Mouse (Mus musculus): ENCODE data around the gene Txlng.

Txlng gene

GRCm38 (mm10) chrX:162760115-162760942 lies 68.9 kb downstream of the Txlng start, which contains the start of gene Rbbp7:
Gene Rbbp7 (plus strand): TSS chrX:162760402.
- DNase-seq (ENCODE audit: low spot score in 2 of 2) = peak; percentile 89

DNA sequence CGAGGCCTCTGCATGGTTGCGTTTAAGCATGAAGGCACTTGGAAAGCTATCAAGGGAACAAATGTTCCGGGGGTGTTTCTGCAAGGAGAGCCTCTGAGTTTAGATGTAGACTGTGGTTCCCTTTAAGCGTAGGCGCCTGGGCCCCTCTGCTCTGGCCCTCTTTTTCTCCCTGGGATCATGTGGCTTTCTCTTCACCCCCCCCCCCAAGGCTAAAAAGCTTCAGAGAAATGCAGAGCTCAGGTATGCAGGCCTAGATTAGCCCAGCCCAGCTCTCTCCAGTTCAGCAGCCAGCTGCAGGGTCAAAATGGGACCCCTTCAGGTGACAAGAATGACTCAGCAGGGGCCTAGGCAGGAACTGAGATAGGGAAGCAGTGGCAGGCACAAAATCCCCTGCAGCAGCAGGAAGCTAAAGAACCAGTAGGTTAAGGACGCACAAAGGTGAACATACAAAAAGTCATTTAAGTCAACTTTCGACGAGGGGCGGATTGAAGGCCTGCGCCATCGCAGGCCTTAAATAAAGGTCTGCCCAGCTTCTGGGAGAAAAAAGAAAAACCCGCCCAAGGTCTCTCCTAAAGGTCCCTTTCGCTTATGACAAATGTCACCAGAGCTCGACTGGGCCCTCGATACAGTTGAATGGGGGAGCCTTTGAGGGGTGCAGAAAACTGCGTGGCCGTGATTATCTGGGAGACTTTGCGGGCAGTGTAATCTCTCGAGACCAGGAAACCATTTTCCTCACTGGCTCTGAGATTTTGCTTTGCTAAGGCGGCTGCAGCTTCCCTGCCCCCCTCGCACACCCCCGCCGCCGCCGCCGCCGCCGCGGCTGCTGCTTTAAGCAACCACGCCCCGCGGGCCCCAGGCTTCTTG lies 69.8 kb downstream of the Txlng start:
- peak; percentile 36 to 43 for DNase-seq (ENCODE audit: low spot score in 2 of 2)

DNA sequence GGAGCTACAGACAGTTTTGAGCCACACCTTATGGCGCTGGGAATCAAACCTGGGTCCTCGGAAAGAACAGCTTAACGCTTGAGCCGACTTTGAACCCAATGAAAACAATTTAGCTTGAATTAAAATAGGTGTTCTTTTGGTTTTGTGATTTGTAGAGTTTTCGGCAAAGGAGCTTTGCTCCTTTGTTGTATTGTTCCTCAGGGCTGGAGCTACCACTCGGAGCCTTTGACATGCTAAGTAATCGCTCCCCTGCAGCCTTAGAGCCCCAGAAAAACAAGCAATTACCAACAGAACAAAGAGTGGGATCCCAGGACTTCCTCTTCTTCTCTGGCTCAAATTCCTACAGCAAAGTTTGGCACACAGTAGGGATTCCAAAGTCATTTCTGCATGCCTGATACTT lies 73.2 kb downstream of the Txlng start:
- no peak for DNase-seq (ENCODE audit: low spot score in 2 of 2)

DNA sequence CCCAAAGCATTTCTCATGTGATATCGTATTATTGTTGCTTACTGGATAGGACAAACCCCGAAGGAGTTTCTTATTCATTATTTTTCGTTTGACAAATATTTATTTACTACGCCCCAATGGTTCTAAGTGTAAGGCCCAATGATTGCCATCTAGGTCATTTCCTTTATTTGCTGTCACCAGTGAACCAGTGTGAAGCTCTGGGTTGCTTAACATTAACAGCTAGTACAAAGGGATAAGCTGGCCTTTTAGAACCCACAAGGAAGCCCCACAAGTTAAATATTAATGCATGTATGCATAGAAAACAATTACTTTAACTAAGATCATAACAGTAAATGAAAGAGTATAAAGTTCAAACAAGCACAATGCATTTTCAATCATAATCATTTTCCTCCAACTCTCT lies 74.9 kb downstream of the Txlng start:
- no peak for DNase-seq (ENCODE audit: low spot score in 2 of 2)

DNA sequence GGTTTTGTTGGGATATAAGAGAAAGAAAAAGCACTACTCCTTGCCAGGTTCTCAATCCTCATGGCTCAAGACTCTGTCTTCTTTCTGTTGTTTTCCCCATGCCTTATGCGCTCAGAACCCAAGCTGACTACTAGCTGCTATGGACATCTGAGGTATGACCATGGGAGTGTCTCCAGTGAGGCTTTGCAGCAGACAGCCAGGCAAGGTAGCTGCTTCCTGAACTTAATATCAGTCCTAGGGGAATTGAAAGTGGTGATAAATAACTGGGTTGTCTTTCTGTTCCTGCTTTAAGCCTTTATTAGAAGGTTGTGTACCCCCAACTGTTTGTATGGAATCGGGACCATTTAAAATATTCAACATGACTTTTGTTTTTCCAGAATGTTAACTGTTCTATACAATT lies 76.8 kb downstream of the Txlng start:
- DNase-seq (ENCODE audit: low spot score in 2 of 2) = no peak

GRCm38 (mm10) chrX:162748696-162749420 lies 80.4 kb downstream of the Txlng start:
- DNase-seq (ENCODE audit: low spot score in 2 of 2) = no peak

DNA sequence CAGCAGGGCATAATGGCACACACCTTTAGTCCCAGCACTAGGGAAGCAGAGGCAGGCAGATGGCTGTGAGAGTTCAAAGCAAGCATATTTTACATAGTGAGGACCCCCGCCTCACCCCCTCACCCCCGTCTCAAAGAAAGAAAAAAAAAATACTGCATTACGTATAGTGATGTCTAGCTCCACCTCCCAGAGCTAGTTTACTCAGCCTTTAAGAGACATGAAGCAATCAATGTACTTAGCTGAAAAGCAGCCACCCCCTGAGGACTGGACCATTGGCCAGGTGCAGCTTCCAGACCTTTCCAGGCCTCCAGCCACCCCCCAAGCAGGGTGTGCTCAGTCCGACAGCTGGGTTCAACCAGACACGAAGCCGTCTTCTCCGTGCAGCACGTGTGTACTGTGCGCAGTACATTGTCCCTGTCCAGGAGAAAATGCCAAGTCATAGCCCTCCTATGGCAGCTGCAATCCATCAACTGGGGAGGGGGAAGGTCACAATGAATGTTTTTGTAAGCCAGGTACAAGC lies 93.1 kb downstream of the Txlng start:
- peak in 1 of 2 experiments; percentile 3 for DNase-seq (ENCODE audit: low spot score in 2 of 2)

DNA sequence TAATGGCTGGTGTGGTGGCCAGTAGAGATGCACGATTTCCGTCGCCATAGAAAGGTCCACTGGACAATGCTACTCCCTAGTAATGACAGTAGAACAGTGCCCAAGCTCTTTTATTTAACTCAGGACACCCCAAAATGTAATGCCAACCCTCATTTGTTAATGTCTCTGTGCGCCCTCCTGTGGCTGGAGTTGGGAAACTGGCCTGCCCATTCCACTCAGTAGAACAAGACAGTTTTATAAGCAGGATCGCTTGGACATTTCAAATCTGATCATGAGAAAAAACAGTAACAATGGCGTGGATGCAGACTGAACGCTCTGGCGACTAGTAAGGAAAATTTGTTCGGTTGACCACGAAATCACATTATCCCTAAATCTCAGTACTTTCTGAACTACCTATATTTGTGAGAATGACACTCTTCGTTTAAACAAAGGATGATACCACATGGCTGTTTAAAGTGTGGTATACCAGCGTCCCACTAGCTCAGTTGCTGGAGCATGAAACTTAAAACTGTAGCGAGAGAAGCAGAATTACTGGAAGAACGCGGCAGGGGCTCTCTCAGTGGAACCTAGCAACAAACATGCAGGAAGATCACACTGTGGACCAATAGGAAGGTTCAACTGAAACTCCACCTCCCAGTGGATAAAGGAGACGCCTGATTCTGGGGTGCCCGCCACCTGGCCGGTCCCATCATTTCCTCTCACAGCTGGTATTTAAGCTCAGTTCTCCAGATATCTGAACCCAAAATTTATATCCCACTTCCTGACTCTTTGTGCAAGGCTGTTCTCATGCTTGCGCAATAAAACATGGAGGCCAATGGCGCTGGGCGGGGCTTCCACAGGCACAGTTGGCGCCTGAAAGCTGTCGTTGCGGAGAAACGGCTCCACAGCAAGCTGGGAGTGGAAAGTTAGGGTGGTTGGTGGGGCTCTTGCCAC lies 94.0 kb downstream of the Txlng start:
- peak; percentile 42 to 45 for DNase-seq (ENCODE audit: low spot score in 2 of 2)

DNA sequence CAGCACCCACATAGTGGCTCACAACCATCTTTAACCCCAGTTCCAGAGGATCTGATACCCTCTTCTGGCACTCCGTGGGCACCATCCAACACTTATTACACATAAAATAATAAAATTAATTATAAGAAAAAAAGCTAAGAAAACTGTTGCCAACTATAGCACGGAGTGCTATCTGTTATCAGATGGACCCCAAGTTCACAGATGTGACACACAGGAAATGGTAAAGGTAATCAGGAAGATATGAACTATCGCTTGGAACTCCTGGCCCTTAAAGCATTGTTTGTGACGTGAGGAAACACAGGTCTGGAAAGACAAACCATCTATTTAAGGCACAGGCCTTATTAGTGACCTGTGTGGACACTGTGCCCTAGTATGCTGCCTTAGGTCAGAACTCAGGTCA lies 99.2 kb downstream of the Txlng start:
- no peak for DNase-seq (ENCODE audit: low spot score in 2 of 2)
